Mouse (Mus musculus) midbrain, embryonic 10.5 days (tissue): ENCODE measurements at regions not wholly inside any gene's neighbourhood (a gene's known extent, or its start where the extent isn't known, plus 50 kb on each side); places are given as distances from the start of the nearest gene placed in this dataset.

Experiments used
- DNase-seq: peaks from one replicate; pipeline ENCODE4 v3.0.0-alpha.2; 2017; ENCODE audit warnings: low spot score
- H3K27ac ChIP-seq: fragments of 300-500 bp; sonication (generic); replicated peaks from 2 replicates; pipeline ENCODE4 v1.5.1; 2016; ENCODE audit warnings: mild to moderate bottlenecking
- H3K27me3 ChIP-seq: fragments of 300-500 bp; sonication (generic); 2 replicates; pipeline ENCODE4 v1.6.1; 2016; ENCODE audit warnings: low read depth, mild to moderate bottlenecking; ENCODE audit not compliant: poor library complexity, severe bottlenecking
- H3K36me3 ChIP-seq: fragments of 300-500 bp; sonication (generic); 2 replicates; pipeline ENCODE4 v1.6.1; 2016; ENCODE audit warnings: mild to moderate bottlenecking, moderate library complexity
- H3K4me1 ChIP-seq: fragments of 300-500 bp; sonication (generic); 2 replicates; pipeline ENCODE4 v1.6.1; 2016
- H3K4me3 ChIP-seq: fragments of 300-500 bp; sonication (generic); 2 replicates; pipeline ENCODE4 v1.5.1; 2016; ENCODE audit warnings: mild to moderate bottlenecking, moderate library complexity
- H3K9me3 ChIP-seq: fragments of 300-500 bp; sonication (generic); replicated peaks from 2 replicates; pipeline ENCODE4 v1.6.1; 2016; ENCODE audit warnings: mild to moderate bottlenecking
- WGBS: fragments of 180-500 bp; shearing (Covaris S2); methylation state at CpG from one replicate; pipeline ENCODE4 v1.1.7; 2016; 5-methylcytosine and 5-hydroxymethylcytosine counted together

GRCm38 (mm10) chr13:119025305-119025975 lies 355.8 kb downstream of the Fgf10 start:
- no peak overlapping the region for H3K4me3 ChIP-seq
- WGBS, result 90% methylated on average over 6 of the region's 6 CpGs

GRCm38 (mm10) chr13:119039616-119040015 lies 370.0 kb downstream of the Fgf10 start:
- Histone ChIP-seq H3K27me3 (no peaks in the 10 kb centered on the region), H3K4me1 (no peaks in the 10 kb centered on the region), H3K4me3 (no peak overlapping the region), H3K27ac (no peak overlapping the region), H3K36me3 (no peaks in the 10 kb centered on the region), H3K9me3 (no peaks in the 10 kb centered on the region)
- WGBS, result 86% methylated on average over 1 of the region's 1 CpGs
- DNase-seq, result no peak

More at GRCm38 (mm10) chr13:119025305-119025975, 355.8 kb downstream of the Fgf10 start:
- no peak for DNase-seq
- Histone ChIP-seq H3K4me1 (no peaks in the 10 kb centered on the region), H3K36me3 (no peaks in the 10 kb centered on the region), H3K27ac (no peak overlapping the region), H3K9me3 (no peaks in the 10 kb centered on the region), H3K27me3 (no peaks in the 10 kb centered on the region)

GRCm38 (mm10) chr13:119045112-119045511 lies 375.5 kb downstream of the Fgf10 start:
- DNase-seq, result no peak
- no peak overlapping the region for H3K4me3 ChIP-seq
- 79% methylated on average over 1 of the region's 1 CpGs for whole genome bisulfite sequencing
- H3K36me3 ChIP-seq, result no peaks in the 10 kb centered on the region
- no peaks in the 10 kb centered on the region for H3K4me1 ChIP-seq
- no peak overlapping the region for H3K27ac ChIP-seq
- no peaks in the 10 kb centered on the region for H3K9me3 ChIP-seq
- H3K27me3 ChIP-seq, result no peaks in the 10 kb centered on the region

GRCm38 (mm10) chr13:119068745-119069580 lies 359.4 kb upstream of the Paip1 start:
- no peaks in the 10 kb centered on the region for H3K4me1 ChIP-seq
- 89% methylated on average over 6 of the region's 6 CpGs for WGBS
- no peak for DNase-seq

GRCm38 (mm10) chr13:119069581-119069936 lies 358.8 kb upstream of the Paip1 start:
- Histone ChIP-seq H3K4me3 (no peak overlapping the region), H3K27ac (no peak overlapping the region), H3K36me3 (no peaks in the 10 kb centered on the region), H3K27me3 (no peaks in the 10 kb centered on the region), H3K4me1 (no peaks in the 10 kb centered on the region), H3K9me3 (no peaks in the 10 kb centered on the region)
- DNase-seq, result no peak
- WGBS, result 88% methylated on average over 7 of the region's 7 CpGs

More at GRCm38 (mm10) chr13:119068745-119069580, 359.4 kb upstream of the Paip1 start:
- Histone ChIP-seq H3K27ac (no peak overlapping the region), H3K9me3 (no peaks in the 10 kb centered on the region), H3K27me3 (no peaks in the 10 kb centered on the region), H3K4me3 (no peak overlapping the region), H3K36me3 (no peaks in the 10 kb centered on the region)

GRCm38 (mm10) chr13:119079243-119079642 lies 349.2 kb upstream of the Paip1 start:
- H3K36me3 ChIP-seq, result no peaks in the 10 kb centered on the region
- no peaks in the 10 kb centered on the region for H3K9me3 ChIP-seq
- H3K27me3 ChIP-seq, result no peaks in the 10 kb centered on the region
- WGBS, result 90% methylated on average over 4 of the region's 4 CpGs
- DNase-seq, result no peak
- no peaks in the 10 kb centered on the region for H3K4me1 ChIP-seq
- H3K27ac ChIP-seq, result no peak overlapping the region
- no peak overlapping the region for H3K4me3 ChIP-seq

- Histone ChIP-seq H3K27ac (no peak overlapping the region), H3K27me3 (no peaks in the 10 kb centered on the region), H3K4me1 (no peaks in the 10 kb centered on the region), H3K36me3 (no peaks in the 10 kb centered on the region), H3K4me3 (no peak overlapping the region), H3K9me3 (no peaks in the 10 kb centered on the region)
- WGBS, result 67% methylated on average over 1 of the region's 1 CpGs
- no peak for DNase-seq
Observed at GRCm38 (mm10) chr13:119081691-119082090, 346.7 kb upstream of the Paip1 start.

- H3K27me3 ChIP-seq, result no peaks in the 10 kb centered on the region
Observed at GRCm38 (mm10) chr13:119117906-119118305, 310.5 kb upstream of the Paip1 start.

GRCm38 (mm10) chr13:119118382-119118781 lies 310.0 kb upstream of the Paip1 start:
- Histone ChIP-seq H3K27ac (no peak overlapping the region), H3K9me3 (no peaks in the 10 kb centered on the region), H3K27me3 (no peaks in the 10 kb centered on the region), H3K4me3 (no peak overlapping the region), H3K36me3 (no peaks in the 10 kb centered on the region), H3K4me1 (no peaks in the 10 kb centered on the region)
- no peak for DNase-seq
- 71% methylated on average over 1 of the region's 1 CpGs for WGBS

More at GRCm38 (mm10) chr13:119117906-119118305, 310.5 kb upstream of the Paip1 start:
- Histone ChIP-seq H3K4me3 (no peak overlapping the region), H3K27ac (no peak overlapping the region), H3K36me3 (no peaks in the 10 kb centered on the region), H3K9me3 (no peaks in the 10 kb centered on the region), H3K4me1 (no peaks in the 10 kb centered on the region)
- 85% methylated on average over 3 of the region's 3 CpGs for WGBS
- DNase-seq, result no peak

GRCm38 (mm10) chr13:119140436-119140835 lies 288.0 kb upstream of the Paip1 start:
- 84% methylated on average over 2 of the region's 2 CpGs for WGBS
- H3K9me3 ChIP-seq, result no peaks in the 10 kb centered on the region
- no peaks in the 10 kb centered on the region for H3K36me3 ChIP-seq
- no peaks in the 10 kb centered on the region for H3K27me3 ChIP-seq
- no peak overlapping the region for H3K27ac ChIP-seq
- H3K4me1 ChIP-seq, result no peaks in the 10 kb centered on the region
- no peak overlapping the region for H3K4me3 ChIP-seq
- DNase-seq, result no peak

GRCm38 (mm10) chr13:119143351-119143750 lies 285.1 kb upstream of the Paip1 start:
- DNase-seq, result no peak
- H3K36me3 ChIP-seq, result no peaks in the 10 kb centered on the region
- H3K27me3 ChIP-seq, result no peaks in the 10 kb centered on the region
- H3K4me1 ChIP-seq, result no peaks in the 10 kb centered on the region
- no peak overlapping the region for H3K27ac ChIP-seq
- no peak overlapping the region for H3K4me3 ChIP-seq
- 0% methylated on average over 1 of the region's 1 CpGs for WGBS
- no peaks in the 10 kb centered on the region for H3K9me3 ChIP-seq

- H3K4me1 ChIP-seq, result no peaks in the 10 kb centered on the region
- H3K36me3 ChIP-seq, result no peaks in the 10 kb centered on the region
- no peaks in the 10 kb centered on the region for H3K9me3 ChIP-seq
- no peak overlapping the region for H3K4me3 ChIP-seq
- no peaks in the 10 kb centered on the region for H3K27me3 ChIP-seq
- no peak overlapping the region for H3K27ac ChIP-seq
- WGBS, result 87% methylated on average over 4 of the region's 4 CpGs
- DNase-seq, result no peak
Observed at GRCm38 (mm10) chr13:119145713-119146112, 282.7 kb upstream of the Paip1 start.

- no peaks in the 10 kb centered on the region for H3K4me1 ChIP-seq
- no peaks in the 10 kb centered on the region for H3K27me3 ChIP-seq
- H3K4me3 ChIP-seq, result no peak overlapping the region
- H3K27ac ChIP-seq, result no peak overlapping the region
- no peaks in the 10 kb centered on the region for H3K9me3 ChIP-seq
- H3K36me3 ChIP-seq, result no peaks in the 10 kb centered on the region
- WGBS, result 80% methylated on average over 3 of the region's 3 CpGs
- DNase-seq, result no peak
Observed at GRCm38 (mm10) chr13:119147701-119148100, 280.7 kb upstream of the Paip1 start.
